Mouse (Mus musculus) urinary bladder, postnatal 10 days (tissue): ENCODE results near the gene Uimc1.
"Not testable (repeated sequence)": the region's sequence is repeated elsewhere in the genome, so short reads cannot be mapped to it uniquely, and the experiment has no call there.

ENCODE experiments used
- DNase-seq: peaks from one replicate; pipeline ENCODE4 v3.0.0; 2022; ENCODE audit warnings: low spot score

The Uimc1 gene

GRCm38 (mm10) chr13:55099726-55100478 lies at the start of gene Uimc1:
Gene Uimc1 (minus strand): TSS chr13:55100300.
- DNase-seq: no peak

GRCm38 (mm10) chr13:55140271-55140670 lies 40.2 kb upstream of the Uimc1 start:
- no peak for DNase-seq

- no peak for DNase-seq
These were observed 35.3 kb upstream of the Uimc1 start for GRCm38 (mm10) chr13:55135382-55135781.

- no peak for DNase-seq
These were observed 33.3 kb upstream of the Uimc1 start, which contains the start of gene Gm17617 for GRCm38 (mm10) chr13:55133448-55133847. Gene Gm17617 (minus strand): TSS chr13:55133548.

- no peak for DNase-seq
These were observed 24.8 kb upstream of the Uimc1 start for GRCm38 (mm10) chr13:55124903-55125302.

- DNase-seq: no peak
These were observed 14.3 kb upstream of the Uimc1 start for GRCm38 (mm10) chr13:55114375-55114774.

- no peak for DNase-seq
These were observed 7.6 kb upstream of the Uimc1 start for GRCm38 (mm10) chr13:55107694-55108093.

GRCm38 (mm10) chr13:55107116-55107515 lies 7.0 kb upstream of the Uimc1 start:
- DNase-seq: no peak

GRCm38 (mm10) chr13:55105953-55106691 lies 6.0 kb upstream of the Uimc1 start:
- no peak for DNase-seq

- peak; percentile 89 for DNase-seq
These were observed 5.2 kb upstream of the Uimc1 start, which contains the start of gene Zfp346 for GRCm38 (mm10) chr13:55105045-55105952. Gene Zfp346 (plus strand): TSS chr13:55105311.

GRCm38 (mm10) chr13:55103351-55103750 lies 3.3 kb upstream of the Uimc1 start:
- no peak for DNase-seq

- DNase-seq: no peak
These were observed 2.3 kb upstream of the Uimc1 start for GRCm38 (mm10) chr13:55102366-55102765.

GRCm38 (mm10) chr13:55101627-55102026 lies 1.5 kb upstream of the Uimc1 start:
- DNase-seq: no peak

GRCm38 (mm10) chr13:55099066-55099725 lies 904 bp downstream of the Uimc1 start:
- DNase-seq: no peak

GRCm38 (mm10) chr13:55097841-55098240 lies 2.3 kb downstream of the Uimc1 start:
- DNase-seq: not testable (repeated sequence)

- DNase-seq: no peak
These were observed 7.5 kb downstream of the Uimc1 start for GRCm38 (mm10) chr13:55092588-55092987.

GRCm38 (mm10) chr13:55075597-55075996 lies 24.5 kb downstream of the Uimc1 start:
- DNase-seq: no peak

- no peak for DNase-seq
These were observed 28.8 kb downstream of the Uimc1 start for GRCm38 (mm10) chr13:55071322-55071721.

- DNase-seq: no peak
These were observed 30.4 kb downstream of the Uimc1 start for GRCm38 (mm10) chr13:55069719-55070118.

GRCm38 (mm10) chr13:55063276-55063675 lies 36.8 kb downstream of the Uimc1 start:
- no peak for DNase-seq

GRCm38 (mm10) chr13:55058042-55058441 lies 42.1 kb downstream of the Uimc1 start:
- no peak for DNase-seq

- DNase-seq: no peak
These were observed 52.4 kb downstream of the Uimc1 start for GRCm38 (mm10) chr13:55047706-55048105.
